In genomic region chr4:61973236-61973635, GRCm38 (mm10) we compare ENCODE assay signal across 8 mouse cellular contexts.
DNase-seq lines count a peak whose midpoint lies in the region; ATAC-seq and TF ChIP-seq lines count a peak whose summit lies in the region.

No protein-coding gene starts in this region.

- WGBS in heart, adult 2 months = 59% methylated on average over 2 of the region's 2 CpGs
- 53% methylated on average over 2 of the region's 2 CpGs for WGBS in heart, embryonic 11.5 days (ENCODE audit: insufficient replicate concordance)
- WGBS in neural tube, embryonic 15.5 days = 64% methylated on average over 2 of the region's 2 CpGs
- 45% methylated on average over 2 of the region's 2 CpGs for WGBS in small intestine, adult 2 months
- WGBS in forebrain, embryonic 16.5 days = 68% methylated on average over 2 of the region's 2 CpGs

- H3K9me3 ChIP-seq in heart, embryonic 11.5 days (replicated peaks; ENCODE audit: control insufficient read depth, low read length) = no peaks in the 10 kb centered on the region
- no peaks in the 10 kb centered on the region for H3K9me3 ChIP-seq in neural tube, embryonic 15.5 days (replicated peaks)
- H3K9me3 ChIP-seq in forebrain, embryonic 16.5 days (ENCODE audit: control insufficient read depth, low read length) = no peaks in the 10 kb centered on the region

- no peaks in the 10 kb centered on the region for H3K4me1 ChIP-seq in heart, adult 2 months (ENCODE audit: control insufficient read depth, insufficient read depth, low read length)
- no peaks in the 10 kb centered on the region for H3K4me1 ChIP-seq in heart, embryonic 11.5 days (ENCODE audit: control insufficient read depth, insufficient read depth, low read length)
- H3K4me1 ChIP-seq in neural tube, embryonic 15.5 days = no peaks in the 10 kb centered on the region
- no peaks in the 10 kb centered on the region for H3K4me1 ChIP-seq in embryonic fibroblast, embryonic 13.5 days (ENCODE audit: control insufficient read depth, insufficient read depth, low read length)
- no peaks in the 10 kb centered on the region for H3K4me1 ChIP-seq in small intestine, adult 2 months (ENCODE audit: control insufficient read depth, insufficient read depth, insufficient read length, low read length)
- no peaks in the 10 kb centered on the region for H3K4me1 ChIP-seq in forebrain, embryonic 16.5 days (replicated peaks; ENCODE audit: control insufficient read depth, insufficient read depth, low read length)

- intact Hi-C loops in heart, adult 2 months (cut with DNase I) = no loop called here

- H3K79me2 ChIP-seq in heart, adult 2 months (replicated peaks; ENCODE audit: control insufficient read depth, insufficient read depth, low read length) = no peaks in the 10 kb centered on the region

- no peak overlapping the region for H3K27ac ChIP-seq in heart, adult 2 months
- H3K27ac ChIP-seq in heart, embryonic 11.5 days (ENCODE audit: low read depth, low read length) = no peak overlapping the region
- H3K27ac ChIP-seq in neural tube, embryonic 15.5 days (replicated peaks) = no peak overlapping the region
- no peak overlapping the region for H3K27ac ChIP-seq in embryonic fibroblast, embryonic 13.5 days (ENCODE audit: insufficient read depth, low read length)
- no peak overlapping the region for H3K27ac ChIP-seq in small intestine, adult 2 months (ENCODE audit: insufficient read depth, low read depth, low read length)
- H3K27ac ChIP-seq in forebrain, embryonic 16.5 days (ENCODE audit: low read length) = no peak overlapping the region

- DNase-seq in heart, adult 2 months = no peak
- peak; percentile 21 for DNase-seq in neural tube, embryonic 10.5 days (ENCODE audit: extremely low spot score, low spot score)
- peak; percentile 21 for DNase-seq in adrenal gland, adult 2 months

- TF ChIP-seq EP300 in heart, adult 2 months (IDR thresholded peaks at IDR 0.05; ENCODE audit: insufficient read depth, low read depth, low read length) = no peak

- H3K9ac ChIP-seq in heart, adult 2 months (ENCODE audit: low read depth, low read length) = no peak overlapping the region
- H3K9ac ChIP-seq in heart, embryonic 11.5 days (ENCODE audit: low read depth, low read length) = no peak overlapping the region
- H3K9ac ChIP-seq in neural tube, embryonic 15.5 days (replicated peaks) = no peak overlapping the region
- H3K9ac ChIP-seq in forebrain, embryonic 16.5 days (replicated peaks; ENCODE audit: low read depth, low read length) = no peak overlapping the region

- ATAC-seq in heart, embryonic 11.5 days (replicated peaks; ENCODE audit: insufficient number of reproducible peaks, low FRiP score, low TSS enrichment) = no peak
- ATAC-seq in neural tube, embryonic 15.5 days (ENCODE audit: low FRiP score) = no peak
- no peak for ATAC-seq in forebrain, embryonic 16.5 days

- H3K4me3 ChIP-seq in heart, adult 2 months = no peak overlapping the region
- H3K4me3 ChIP-seq in heart, embryonic 11.5 days (ENCODE audit: low read depth, low read length) = no peak overlapping the region
- no peak overlapping the region for H3K4me3 ChIP-seq in neural tube, embryonic 15.5 days (replicated peaks)
- H3K4me3 ChIP-seq in embryonic fibroblast, embryonic 13.5 days (ENCODE audit: insufficient read depth, low read length) = no peak overlapping the region
- H3K4me3 ChIP-seq in small intestine, adult 2 months (ENCODE audit: low read depth, low read length) = no peak overlapping the region
- no peak overlapping the region for H3K4me3 ChIP-seq in forebrain, embryonic 16.5 days (replicated peaks; ENCODE audit: low read length)

- H3K36me3 ChIP-seq in heart, adult 2 months (ENCODE audit: control insufficient read depth, insufficient read depth, low read length) = no peaks in the 10 kb centered on the region
- no peaks in the 10 kb centered on the region for H3K36me3 ChIP-seq in heart, embryonic 11.5 days (ENCODE audit: control insufficient read depth, insufficient read depth, low read length)
- H3K36me3 ChIP-seq in neural tube, embryonic 15.5 days = no peaks in the 10 kb centered on the region
- H3K36me3 ChIP-seq in small intestine, adult 2 months (ENCODE audit: control insufficient read depth, insufficient read depth, low read length) = no peaks in the 10 kb centered on the region
- H3K36me3 ChIP-seq in forebrain, embryonic 16.5 days (ENCODE audit: control insufficient read depth, insufficient read depth) = no peaks in the 10 kb centered on the region

- H3K27me3 ChIP-seq in heart, adult 2 months (ENCODE audit: control insufficient read depth, insufficient read depth, low read length) = no peaks in the 10 kb centered on the region
- H3K27me3 ChIP-seq in heart, embryonic 11.5 days (ENCODE audit: control insufficient read depth, insufficient read depth, low read length) = no peaks in the 10 kb centered on the region
- H3K27me3 ChIP-seq in neural tube, embryonic 15.5 days (replicated peaks) = no peaks in the 10 kb centered on the region
- no peaks in the 10 kb centered on the region for H3K27me3 ChIP-seq in small intestine, adult 2 months (ENCODE audit: control insufficient read depth, insufficient read depth, low read length)
- H3K27me3 ChIP-seq in forebrain, embryonic 16.5 days (replicated peaks; ENCODE audit: control insufficient read depth, insufficient read depth, low read length) = no peaks in the 10 kb centered on the region

- TF ChIP-seq CTCF in heart, adult 2 months (IDR thresholded peaks at IDR 0.05) = peak; percentile 75
- TF ChIP-seq CTCF in embryonic fibroblast, embryonic 13.5 days (IDR thresholded peaks at IDR 0.05; ENCODE audit: borderline replicate concordance, insufficient read depth, low read length) = peak; percentile 41; the same call in 1 of the 2 replicates
- TF ChIP-seq CTCF in small intestine, adult 2 months (IDR thresholded peaks at IDR 0.05; ENCODE audit: extremely low read depth, insufficient read length, insufficient replicate concordance, low read depth, low read length) = peak; percentile 62; the same call in 1 of the 2 replicates

- H3K4me2 ChIP-seq in heart, embryonic 11.5 days = no peak overlapping the region
- no peak overlapping the region for H3K4me2 ChIP-seq in neural tube, embryonic 15.5 days
- H3K4me2 ChIP-seq in forebrain, embryonic 16.5 days (ENCODE audit: low read length) = no peak overlapping the region

- TF ChIP-seq POLR2A in heart, adult 2 months (IDR thresholded peaks at IDR 0.05; ENCODE audit: insufficient read depth, low read depth, low read length) = no peak
- TF ChIP-seq POLR2A in embryonic fibroblast, embryonic 13.5 days (IDR thresholded peaks at IDR 0.05; ENCODE audit: low read depth, low read length) = no peak
- TF ChIP-seq POLR2A in small intestine, adult 2 months (IDR thresholded peaks at IDR 0.05; ENCODE audit: low read depth, low read length) = no peak

Comparison
In these comparisons a context has a peak if more than half of its experiments do, and no peak if none do; other contexts are left out.
1. DNase-seq: peak in neural tube, embryonic 10.5 days (single experiment) and adrenal gland, adult 2 months (single experiment); none in heart, adult 2 months (0 of 2).
2. Peak in every context shown above with its lines, with median percentiles within 50 percentile points of each other: CTCF ChIP-seq.